Mouse (Mus musculus) liver, embryonic 13.5 days (tissue): ENCODE data around the gene Car10. TPM values are rescaled to one million over a fixed set of nuclear protein-coding genes. Genes with fewer than 3 reads are reported as not detected.

ENCODE experiments used
- ATAC-seq: fragments of 200-750 bp; cut with Nextera tagmentation; 2 replicates; pipeline ENCODE4 v1.8.0; 2017; ENCODE audit warnings: low read depth, mild to moderate bottlenecking, moderate number of reproducible peaks, moderate library complexity
- DNase-seq: peaks from one replicate; pipeline ENCODE4 v3.0.0; 2022
- H3K27ac ChIP-seq: fragments of 300-500 bp; sonication (generic); 2 replicates; pipeline ENCODE4 v1.5.1; 2015; ENCODE audit warnings: moderate library complexity, mild to moderate bottlenecking, inconsistent platforms
- H3K27me3 ChIP-seq: fragments of 300-500 bp; sonication (generic); 2 replicates; pipeline ENCODE4 v1.6.1; 2015; ENCODE audit warnings: mild to moderate bottlenecking, inconsistent platforms
- H3K36me3 ChIP-seq: fragments of 300-500 bp; sonication (generic); 2 replicates; pipeline ENCODE4 v1.6.1; 2015; ENCODE audit warnings: mild to moderate bottlenecking, inconsistent platforms
- H3K4me1 ChIP-seq: fragments of 300-500 bp; sonication (generic); replicated peaks from 2 replicates; pipeline ENCODE4 v1.6.1; 2015; ENCODE audit warnings: inconsistent platforms
- H3K4me2 ChIP-seq: fragments of 300-500 bp; sonication (generic); 2 replicates; pipeline ENCODE4 v1.6.1; 2015; ENCODE audit warnings: inconsistent platforms, mild to moderate bottlenecking, moderate library complexity
- H3K4me3 ChIP-seq: fragments of 300-500 bp; sonication (generic); replicated peaks from 2 replicates; pipeline ENCODE4 v1.5.1; 2015; ENCODE audit warnings: mild to moderate bottlenecking, inconsistent platforms
- H3K9ac ChIP-seq: fragments of 300-500 bp; sonication (generic); 2 replicates; pipeline ENCODE4 v1.6.1; 2015; ENCODE audit warnings: mild to moderate bottlenecking, inconsistent platforms
- H3K9me3 ChIP-seq: fragments of 300-500 bp; sonication (generic); replicated peaks from 2 replicates; pipeline ENCODE4 v1.6.1; 2016; ENCODE audit warnings: inconsistent platforms
- WGBS: fragments of 180-500 bp; shearing (Covaris S2); methylation state at CpG from one replicate; pipeline ENCODE4 v1.1.7; 2015; ENCODE audit not compliant: insufficient replicate concordance; 5-methylcytosine and 5-hydroxymethylcytosine counted together
- polyA plus RNA-seq: library from polyadenylated mRNA; unstranded; fragments of >200 nt; fragmentation: Nextera tagmentation; extraction: Ambion mirVana; gene quantifications from 2 replicates; pipeline ENCODE4 v1.2.1, GENCODE M21; 2015

Gene Car10
- polyA plus RNA-seq, 1 experiment from 2014 or later, result not detected

- H3K9me3 ChIP-seq, result 0 out of 2 replicates have a peak, but pooled peaks cover under 1% of the 10 kb centered on the region
- H3K36me3 ChIP-seq, result no peaks in the 10 kb centered on the region
- no peaks in the 10 kb centered on the region for H3K27me3 ChIP-seq
- WGBS, result 62% methylated on average over 7 of the region's 7 CpGs
- H3K9ac ChIP-seq, result no peak overlapping the region
- no peak overlapping the region for H3K4me3 ChIP-seq
- H3K4me2 ChIP-seq, result no peak overlapping the region
- no peak for ATAC-seq
- no peak for DNase-seq
- H3K27ac ChIP-seq, result no peak overlapping the region
- no peaks in the 10 kb centered on the region for H3K4me1 ChIP-seq
Observed at GRCm38 (mm10) chr11:93450535-93450934, 352.7 kb downstream of the Car10 start.

GRCm38 (mm10) chr11:93466221-93466620, 368.4 kb downstream of the Car10 start:
- H3K4me3 ChIP-seq, result no peak overlapping the region
- DNase-seq (no peak), ATAC-seq (no peak)
- H3K4me1 ChIP-seq, result no peaks in the 10 kb centered on the region
- H3K9me3 ChIP-seq, result no peaks in the 10 kb centered on the region
- no peak overlapping the region for H3K4me2 ChIP-seq
- 53% methylated on average over 4 of the region's 4 CpGs for WGBS
- no peaks in the 10 kb centered on the region for H3K27me3 ChIP-seq
- H3K36me3 ChIP-seq, result no peaks in the 10 kb centered on the region
- H3K27ac ChIP-seq, result no peak overlapping the region
- no peak overlapping the region for H3K9ac ChIP-seq

GRCm38 (mm10) chr11:93467711-93468110, 369.9 kb downstream of the Car10 start:
- Histone ChIP-seq H3K4me3 (no peak overlapping the region), H3K27ac (no peak overlapping the region), H3K36me3 (no peaks in the 10 kb centered on the region), H3K9me3 (no peaks in the 10 kb centered on the region), H3K9ac (no peak overlapping the region), H3K4me1 (no peaks in the 10 kb centered on the region), H3K27me3 (no peaks in the 10 kb centered on the region), H3K4me2 (no peak overlapping the region)
- no peak for DNase-seq
- ATAC-seq, result no peak
- 71% methylated on average over 3 of the region's 3 CpGs for WGBS

GRCm38 (mm10) chr11:93470771-93471170, 372.9 kb downstream of the Car10 start:
- DNase-seq, result no peak
- 74% methylated on average over 7 of the region's 7 CpGs for WGBS
- no peak overlapping the region for H3K27ac ChIP-seq
- no peaks in the 10 kb centered on the region for H3K9me3 ChIP-seq
- no peak overlapping the region for H3K4me3 ChIP-seq
- H3K9ac ChIP-seq, result no peak overlapping the region
- ATAC-seq, result no peak
- no peaks in the 10 kb centered on the region for H3K36me3 ChIP-seq
- no peaks in the 10 kb centered on the region for H3K27me3 ChIP-seq
- no peaks in the 10 kb centered on the region for H3K4me1 ChIP-seq
- no peak overlapping the region for H3K4me2 ChIP-seq

GRCm38 (mm10) chr11:93471573-93472179, 373.8 kb downstream of the Car10 start:
- 37% methylated on average over 10 of the region's 10 CpGs for WGBS
- ATAC-seq (no peak), DNase-seq (no peak)
- Histone ChIP-seq H3K27ac (no peak overlapping the region), H3K4me2 (no peak overlapping the region), H3K4me3 (no peak overlapping the region), H3K9ac (no peak overlapping the region), H3K4me1 (no peaks in the 10 kb centered on the region), H3K27me3 (no peaks in the 10 kb centered on the region), H3K36me3 (no peaks in the 10 kb centered on the region), H3K9me3 (no peaks in the 10 kb centered on the region)

GRCm38 (mm10) chr11:93484661-93485060, 386.8 kb downstream of the Car10 start:
- Histone ChIP-seq H3K9ac (no peak overlapping the region), H3K36me3 (no peaks in the 10 kb centered on the region), H3K27ac (no peak overlapping the region), H3K4me1 (no peaks in the 10 kb centered on the region), H3K4me2 (no peak overlapping the region), H3K27me3 (no peaks in the 10 kb centered on the region), H3K9me3 (no peaks in the 10 kb centered on the region), H3K4me3 (no peak overlapping the region)
- 54% methylated on average over 4 of the region's 4 CpGs for WGBS
- no peak for ATAC-seq
- DNase-seq, result no peak

GRCm38 (mm10) chr11:93487021-93487420, 389.2 kb downstream of the Car10 start:
- Histone ChIP-seq H3K36me3 (no peaks in the 10 kb centered on the region), H3K27me3 (no peaks in the 10 kb centered on the region), H3K9me3 (no peaks in the 10 kb centered on the region), H3K4me3 (no peak overlapping the region), H3K4me2 (no peak overlapping the region), H3K27ac (no peak overlapping the region), H3K9ac (no peak overlapping the region), H3K4me1 (no peaks in the 10 kb centered on the region)
- ATAC-seq, result no peak
- 47% methylated on average over 1 of the region's 1 CpGs for WGBS
- no peak for DNase-seq

- no peaks in the 10 kb centered on the region for H3K9me3 ChIP-seq
- H3K9ac ChIP-seq, result no peak overlapping the region
- H3K4me2 ChIP-seq, result no peak overlapping the region
- H3K36me3 ChIP-seq, result no peaks in the 10 kb centered on the region
- no peak overlapping the region for H3K4me3 ChIP-seq
- H3K4me1 ChIP-seq, result no peaks in the 10 kb centered on the region
- DNase-seq (no peak), ATAC-seq (no peak)
- no peaks in the 10 kb centered on the region for H3K27me3 ChIP-seq
- 60% methylated on average over 3 of the region's 3 CpGs for WGBS
- no peak overlapping the region for H3K27ac ChIP-seq
Observed at GRCm38 (mm10) chr11:93487913-93488604, 390.2 kb downstream of the Car10 start.

GRCm38 (mm10) chr11:93490211-93490820, 392.5 kb downstream of the Car10 start:
- Histone ChIP-seq H3K4me2 (no peak overlapping the region), H3K9me3 (no peaks in the 10 kb centered on the region), H3K4me3 (no peak overlapping the region), H3K9ac (no peak overlapping the region), H3K27ac (no peak overlapping the region), H3K4me1 (no peaks in the 10 kb centered on the region), H3K36me3 (no peaks in the 10 kb centered on the region), H3K27me3 (no peaks in the 10 kb centered on the region)
- 57% methylated on average over 11 of the region's 11 CpGs for WGBS
- ATAC-seq (no peak), DNase-seq (no peak)

- WGBS, result 78% methylated on average over 6 of the region's 6 CpGs
- no peak overlapping the region for H3K27ac ChIP-seq
- no peak overlapping the region for H3K4me3 ChIP-seq
- no peak overlapping the region for H3K4me2 ChIP-seq
- H3K4me1 ChIP-seq, result no peaks in the 10 kb centered on the region
- no peak for DNase-seq
- no peak overlapping the region for H3K9ac ChIP-seq
- H3K27me3 ChIP-seq, result no peaks in the 10 kb centered on the region
- H3K9me3 ChIP-seq, result no peaks in the 10 kb centered on the region
- H3K36me3 ChIP-seq, result no peaks in the 10 kb centered on the region
- no peak for ATAC-seq
Observed at GRCm38 (mm10) chr11:93497896-93498295, 400.1 kb downstream of the Car10 start.

- no peak for DNase-seq
- no peak for ATAC-seq
Observed at GRCm38 (mm10) chr11:93500442-93500841, 402.6 kb downstream of the Car10 start.

GRCm38 (mm10) chr11:93501671-93502070, 403.8 kb downstream of the Car10 start:
- WGBS, result 50% methylated on average over 5 of the region's 5 CpGs
- no peak overlapping the region for H3K9ac ChIP-seq

More at GRCm38 (mm10) chr11:93500442-93500841, 402.6 kb downstream of the Car10 start:
- Histone ChIP-seq H3K9me3 (no peaks in the 10 kb centered on the region), H3K4me3 (no peak overlapping the region), H3K36me3 (no peaks in the 10 kb centered on the region), H3K4me1 (no peaks in the 10 kb centered on the region), H3K27me3 (no peaks in the 10 kb centered on the region), H3K9ac (no peak overlapping the region), H3K27ac (no peak overlapping the region), H3K4me2 (no peak overlapping the region)
- WGBS, result 53% methylated on average over 4 of the region's 4 CpGs

More at GRCm38 (mm10) chr11:93501671-93502070, 403.8 kb downstream of the Car10 start:
- Histone ChIP-seq H3K27me3 (no peaks in the 10 kb centered on the region), H3K9me3 (no peaks in the 10 kb centered on the region), H3K4me1 (no peaks in the 10 kb centered on the region), H3K4me3 (no peak overlapping the region), H3K27ac (no peak overlapping the region), H3K4me2 (no peak overlapping the region), H3K36me3 (no peaks in the 10 kb centered on the region)
- no peak for ATAC-seq
- no peak for DNase-seq
